Mouse (Mus musculus) intestine, embryonic 16.5 days (tissue): ENCODE measurements around the gene Micu1. TPM values are rescaled to one million over a fixed set of nuclear protein-coding genes. Genes with fewer than 3 reads are reported as not detected.
"Not testable (repeated sequence)": the region's sequence is repeated elsewhere in the genome, so short reads cannot be mapped to it uniquely, and the experiment has no call there.

Experiments
- ATAC-seq: fragments of 200-750 bp; cut with Nextera tagmentation; 2 replicates; pipeline ENCODE4 v1.8.0; 2017; ENCODE audit warnings: moderate TSS enrichment, moderate library complexity
- H3K27ac ChIP-seq: fragments of 300-500 bp; sonication (generic); 2 replicates; pipeline ENCODE4 v1.5.1; 2014; ENCODE audit warnings: mild to moderate bottlenecking, low read length
- H3K27me3 ChIP-seq: fragments of 300-500 bp; sonication (generic); replicated peaks from 2 replicates; pipeline ENCODE4 v1.6.1; 2014; ENCODE audit warnings: low read length, control low read depth, mixed read lengths; ENCODE audit not compliant: control insufficient read depth, insufficient read depth
- H3K36me3 ChIP-seq: fragments of 300-500 bp; sonication (generic); 2 replicates; pipeline ENCODE4 v1.6.1; 2014; ENCODE audit warnings: low read length, control low read depth; ENCODE audit not compliant: control insufficient read depth, insufficient read depth
- H3K4me1 ChIP-seq: fragments of 300-500 bp; sonication (generic); 2 replicates; pipeline ENCODE4 v1.6.1; 2014; ENCODE audit warnings: low read length, control low read depth, mixed read lengths; ENCODE audit not compliant: control insufficient read depth, insufficient read depth
- H3K4me2 ChIP-seq: fragments of 300-500 bp; sonication (generic); 2 replicates; pipeline ENCODE4 v1.6.1; 2014; ENCODE audit warnings: low read depth, low read length, control low read depth
- H3K4me3 ChIP-seq: fragments of 300-500 bp; sonication (generic); 2 replicates; pipeline ENCODE4 v1.5.1; 2014; ENCODE audit warnings: mild to moderate bottlenecking, low read length
- H3K9ac ChIP-seq: fragments of 300-500 bp; sonication (generic); 2 replicates; pipeline ENCODE4 v1.6.1; 2014; ENCODE audit warnings: low read depth, low read length
- H3K9me3 ChIP-seq: fragments of 300-500 bp; sonication (generic); 2 replicates; pipeline ENCODE4 v1.6.1; 2016; ENCODE audit warnings: low read length, control low read depth; ENCODE audit not compliant: control insufficient read depth
- WGBS: fragments of 180-500 bp; shearing (Covaris S2); extraction: QIAGEN DNeasy Blood & Tissue Kit; methylation state at CpG from one replicate; pipeline ENCODE4 v1.1.7; 2014; 5-methylcytosine and 5-hydroxymethylcytosine counted together
- polyA plus RNA-seq: library from polyadenylated mRNA; unstranded; fragments of >200 nt; fragmentation: Nextera tagmentation; extraction: Ambion mirVana; gene quantifications from 2 replicates; pipeline ENCODE4 v1.2.1, GENCODE M21; 2015

Micu1 gene
- polyA plus RNA-seq = 80.8 and 82.1 TPM in 2 replicates

DNA sequence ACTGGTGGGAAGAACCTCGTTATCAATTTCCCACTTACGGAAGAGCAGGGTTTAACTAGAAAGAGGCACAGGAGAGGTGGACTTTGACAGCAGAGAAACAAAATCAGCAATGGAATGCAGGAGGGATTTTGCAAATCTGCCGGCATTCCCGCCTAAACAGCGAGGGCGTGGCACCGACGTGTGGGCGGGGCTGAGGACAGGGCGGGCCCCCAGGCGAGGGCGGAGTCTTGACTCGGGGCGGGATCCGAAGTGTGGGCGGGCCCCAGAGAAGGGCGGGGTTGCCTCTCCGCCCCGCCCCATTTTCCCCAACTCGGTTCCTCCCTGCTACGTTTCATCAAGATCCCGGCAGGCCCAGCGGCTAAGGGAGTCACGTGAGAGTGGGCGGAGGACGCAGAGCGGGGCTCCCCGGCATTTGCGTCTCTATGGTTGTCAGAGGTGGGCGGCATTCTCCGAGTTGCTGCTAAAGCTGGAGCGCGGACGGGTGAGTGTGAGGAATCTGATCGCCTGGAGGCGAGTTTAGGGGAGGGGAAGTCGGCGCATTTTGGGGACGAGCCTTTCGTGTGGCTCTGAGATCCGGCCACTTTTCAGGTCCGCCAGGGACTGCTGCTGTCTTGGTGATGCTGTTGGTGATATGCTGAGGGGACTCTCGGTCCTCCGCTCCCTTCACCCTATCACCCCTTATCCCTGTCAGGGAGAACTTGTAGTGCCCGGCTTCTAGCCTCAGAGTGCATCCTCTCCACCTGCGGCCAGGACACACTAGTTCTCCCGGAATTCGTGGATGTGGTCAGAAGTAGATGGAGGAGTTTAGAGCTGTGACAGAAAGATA is at the start of gene Micu1:
Gene Micu1 (plus strand): TSS at position 271 of the 826 bp plus-strand sequence.
- Histone ChIP-seq H3K9me3 (no peaks in the 10 kb centered on the region), H3K4me3 (peak within 1 kb of the TSS; percentile 77), H3K4me2 (peak within 1 kb of the TSS; percentile 78), H3K4me1 (peaks cover 5% of the 10 kb centered on the region), H3K27ac (peak within 1 kb of the TSS; percentile 68), H3K9ac (peak within 1 kb of the TSS; percentile 79), H3K36me3 (no peaks in the 10 kb centered on the region), H3K27me3 (no peaks in the 10 kb centered on the region)
- under 1% methylated on average over 48 of the region's 48 CpGs for WGBS
- peak; percentile 98 for ATAC-seq

DNA sequence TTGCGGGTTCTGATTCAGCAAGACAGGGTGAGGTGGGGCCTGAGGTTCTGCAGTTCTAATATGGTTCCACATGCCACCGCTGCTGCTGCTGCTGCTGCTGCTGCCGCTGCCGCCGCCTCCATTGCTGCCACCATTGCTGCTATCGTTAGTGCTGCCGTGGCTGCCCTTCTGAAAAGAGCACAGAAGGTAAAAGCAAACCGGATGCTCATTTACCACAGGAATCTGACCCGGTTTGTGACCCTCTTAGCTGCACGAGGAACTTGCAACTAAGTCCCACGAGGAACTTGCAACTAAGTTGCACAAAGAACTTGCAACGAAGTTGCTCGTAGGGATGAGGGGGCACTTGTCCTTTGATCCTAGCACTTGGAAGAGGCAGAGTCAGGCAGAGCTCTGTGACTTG is 45.5 kb upstream of the Micu1 start:
- H3K4me2 ChIP-seq = no peak overlapping the region
- H3K9me3 ChIP-seq = no peaks in the 10 kb centered on the region
- no peak overlapping the region for H3K9ac ChIP-seq
- no peaks in the 10 kb centered on the region for H3K27me3 ChIP-seq
- no peak overlapping the region for H3K4me3 ChIP-seq
- H3K4me1 ChIP-seq = no peaks in the 10 kb centered on the region
- no peak for ATAC-seq
- no peaks in the 10 kb centered on the region for H3K36me3 ChIP-seq
- H3K27ac ChIP-seq = no peak overlapping the region
- WGBS = 79% methylated on average over 13 of the region's 13 CpGs

DNA sequence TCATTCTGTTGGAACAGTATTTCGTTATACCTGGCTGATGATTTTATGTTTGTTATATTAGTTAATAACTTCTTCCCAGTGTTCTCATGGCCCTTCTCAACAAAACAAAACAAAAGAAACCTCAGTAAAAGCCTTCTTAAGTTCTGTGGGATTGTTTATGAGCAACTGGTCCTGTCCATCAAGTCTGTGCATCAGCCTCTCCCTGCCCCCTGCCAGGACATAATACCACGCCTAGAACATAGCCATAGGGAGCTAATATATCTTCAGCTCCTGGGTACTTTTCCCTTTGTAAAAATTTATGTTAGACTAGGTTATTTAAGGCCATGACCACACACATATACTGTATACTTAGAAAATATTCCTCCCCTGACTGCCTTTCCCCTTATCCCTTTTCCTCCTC is 37.5 kb upstream of the Micu1 start:
- Histone ChIP-seq H3K9ac (no peak overlapping the region), H3K36me3 (no peaks in the 10 kb centered on the region), H3K9me3 (no peaks in the 10 kb centered on the region), H3K4me2 (no peak overlapping the region), H3K27ac (no peak overlapping the region), H3K27me3 (no peaks in the 10 kb centered on the region), H3K4me1 (peaks cover 8% of the 10 kb centered on the region), H3K4me3 (no peak overlapping the region)
- no peak for ATAC-seq
- WGBS = 72% methylated on average over 2 of the region's 2 CpGs

DNA sequence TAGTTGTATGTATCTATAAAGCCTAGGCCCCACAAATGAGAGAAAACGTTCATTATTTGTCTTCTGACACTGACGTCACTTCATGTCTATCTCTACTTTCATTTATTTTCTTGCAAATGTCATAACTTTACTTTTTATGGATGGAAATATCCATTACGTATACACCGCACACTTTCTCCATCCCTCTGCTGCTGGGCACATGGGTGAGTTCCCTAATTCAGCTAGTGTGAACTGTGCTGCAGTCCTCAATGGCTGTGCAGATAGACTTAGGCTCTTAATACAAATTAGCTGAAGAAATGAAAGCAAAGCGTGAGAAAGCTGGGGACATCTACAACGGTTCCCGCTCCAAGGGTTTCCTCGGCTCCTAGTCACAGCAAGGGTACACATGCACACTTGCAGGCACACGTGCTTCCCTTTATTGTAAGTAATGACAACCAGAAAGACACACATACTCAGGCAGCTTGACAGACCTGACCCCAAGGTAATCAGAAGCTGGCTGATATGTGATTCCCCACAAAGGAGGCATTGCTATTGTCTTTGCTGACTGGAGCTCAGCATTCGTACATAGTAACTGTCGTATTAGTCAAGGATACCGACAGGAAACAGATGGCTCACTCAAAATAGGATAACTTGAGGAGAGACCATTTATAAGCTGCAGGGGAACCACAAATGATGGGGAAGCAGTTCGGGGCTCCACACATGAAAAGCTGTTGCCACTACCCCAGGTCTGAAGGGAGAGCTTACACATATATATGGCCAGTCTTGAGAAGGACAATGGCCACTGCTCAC is 36.6 kb upstream of the Micu1 start:
- Histone ChIP-seq H3K36me3 (no peaks in the 10 kb centered on the region), H3K4me3 (no peak overlapping the region), H3K27me3 (no peaks in the 10 kb centered on the region), H3K4me1 (peaks cover 8% of the 10 kb centered on the region), H3K27ac (no peak overlapping the region), H3K9ac (no peak overlapping the region), H3K9me3 (no peaks in the 10 kb centered on the region), H3K4me2 (no peak overlapping the region)
- 70% methylated on average over 13 of the region's 13 CpGs for WGBS
- ATAC-seq = no peak

DNA sequence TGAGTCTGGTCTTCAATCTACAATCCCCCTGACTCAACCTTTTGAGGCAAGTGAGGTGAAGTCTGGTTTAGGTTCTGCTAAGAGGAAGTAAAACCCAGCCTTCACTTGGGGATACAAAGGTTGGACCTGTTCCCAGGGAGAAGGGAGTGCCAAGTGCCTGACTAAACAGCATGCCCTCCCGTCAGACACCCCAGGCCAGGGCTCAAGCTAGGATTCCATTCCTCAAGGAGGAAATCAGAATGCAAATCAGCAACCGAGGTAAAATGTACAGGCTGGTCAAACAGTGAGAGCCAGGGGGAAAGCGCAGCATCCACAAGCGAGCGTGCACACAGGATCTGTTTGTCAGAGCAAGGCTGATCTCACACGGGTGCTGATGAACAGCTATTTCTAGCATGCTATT is 34.9 kb upstream of the Micu1 start:
- Histone ChIP-seq H3K4me2 (no peak overlapping the region), H3K4me3 (no peak overlapping the region), H3K27me3 (no peaks in the 10 kb centered on the region), H3K27ac (peak overlapping the region; percentile 15; the same call in 1 of the 2 replicates), H3K9ac (no peak overlapping the region), H3K9me3 (no peaks in the 10 kb centered on the region), H3K36me3 (no peaks in the 10 kb centered on the region), H3K4me1 (peaks cover 8% of the 10 kb centered on the region)
- peak; percentile 92 for ATAC-seq
- WGBS = 44% methylated on average over 6 of the region's 6 CpGs

DNA sequence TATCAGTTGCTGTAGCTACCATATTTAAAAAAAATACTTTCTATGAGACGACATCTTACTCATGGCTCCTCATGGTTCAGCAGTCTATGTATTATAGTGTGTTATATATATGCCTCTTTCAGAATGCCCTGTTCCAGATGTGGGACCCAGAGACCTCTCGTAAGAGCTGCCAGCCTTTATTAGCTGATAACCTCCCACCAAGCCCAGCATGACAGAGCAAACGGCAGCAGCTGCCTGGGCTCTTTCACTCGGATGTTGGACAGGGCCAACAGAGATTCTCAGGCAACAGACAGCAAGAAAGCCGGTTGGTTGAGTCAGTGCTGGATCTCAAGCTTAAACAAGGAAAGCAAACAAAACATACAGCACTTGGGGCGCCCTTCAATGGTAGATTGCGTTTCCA is 33.8 kb upstream of the Micu1 start:
- ATAC-seq = no peak
- H3K4me1 ChIP-seq = peaks cover 8% of the 10 kb centered on the region
- no peak overlapping the region for H3K4me3 ChIP-seq
- no peaks in the 10 kb centered on the region for H3K36me3 ChIP-seq
- no peak overlapping the region for H3K27ac ChIP-seq
- no peak overlapping the region for H3K4me2 ChIP-seq
- H3K9ac ChIP-seq = no peak overlapping the region
- WGBS = 61% methylated on average over 7 of the region's 7 CpGs
- H3K27me3 ChIP-seq = no peaks in the 10 kb centered on the region
- no peaks in the 10 kb centered on the region for H3K9me3 ChIP-seq

DNA sequence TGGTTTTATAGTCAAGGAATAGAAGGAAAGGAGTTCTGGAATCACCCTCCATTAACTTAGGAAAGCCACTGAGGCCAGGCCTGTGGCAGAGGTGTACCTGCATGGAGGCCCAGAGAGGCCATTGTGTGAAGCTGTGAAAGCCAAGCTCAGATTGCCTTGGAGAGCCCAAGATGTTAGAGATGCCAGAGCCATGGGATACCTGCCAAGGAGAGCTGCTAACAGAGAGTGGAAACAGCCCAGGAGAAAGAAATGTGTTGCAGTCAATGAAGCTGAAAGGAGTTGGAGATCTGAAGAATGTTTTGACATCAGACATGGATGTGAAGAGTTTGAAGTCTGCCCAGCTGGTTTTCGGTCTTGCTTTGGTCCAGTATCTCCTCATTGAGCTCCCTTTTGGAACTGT is 24.4 kb upstream of the Micu1 start:
- 83% methylated on average over 1 of the region's 1 CpGs for WGBS
- H3K9me3 ChIP-seq = no peaks in the 10 kb centered on the region
- H3K27me3 ChIP-seq = no peaks in the 10 kb centered on the region
- H3K27ac ChIP-seq = no peak overlapping the region
- no peaks in the 10 kb centered on the region for H3K36me3 ChIP-seq
- H3K4me2 ChIP-seq = no peak overlapping the region
- H3K4me3 ChIP-seq = no peak overlapping the region
- H3K4me1 ChIP-seq = no peaks in the 10 kb centered on the region
- H3K9ac ChIP-seq = no peak overlapping the region
- no peak for ATAC-seq

DNA sequence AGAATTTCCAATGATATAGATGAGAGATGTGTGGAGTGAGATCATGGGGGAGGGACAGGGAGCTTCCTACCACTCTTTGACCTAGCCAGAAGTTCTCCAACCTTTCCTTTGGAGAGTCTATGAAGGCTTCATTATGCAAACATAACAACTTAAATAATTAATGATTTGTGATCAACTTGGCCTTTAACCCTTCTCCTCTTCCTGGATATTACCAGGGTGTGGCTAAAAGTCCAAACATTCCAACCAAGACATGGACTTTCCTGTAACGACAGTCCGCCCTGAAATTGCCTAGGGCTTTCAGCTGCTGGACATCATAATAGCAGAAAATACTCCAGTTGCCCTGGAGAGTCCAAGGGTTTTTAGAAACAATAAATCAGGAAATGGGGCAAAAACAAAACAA is 23.1 kb upstream of the Micu1 start:
- Histone ChIP-seq H3K9me3 (no peaks in the 10 kb centered on the region), H3K4me1 (no peaks in the 10 kb centered on the region), H3K9ac (no peak overlapping the region), H3K36me3 (no peaks in the 10 kb centered on the region), H3K4me3 (no peak overlapping the region), H3K27ac (no peak overlapping the region), H3K27me3 (no peaks in the 10 kb centered on the region), H3K4me2 (no peak overlapping the region)
- WGBS = 59% methylated on average over 2 of the region's 2 CpGs
- ATAC-seq = peak; percentile 58

DNA sequence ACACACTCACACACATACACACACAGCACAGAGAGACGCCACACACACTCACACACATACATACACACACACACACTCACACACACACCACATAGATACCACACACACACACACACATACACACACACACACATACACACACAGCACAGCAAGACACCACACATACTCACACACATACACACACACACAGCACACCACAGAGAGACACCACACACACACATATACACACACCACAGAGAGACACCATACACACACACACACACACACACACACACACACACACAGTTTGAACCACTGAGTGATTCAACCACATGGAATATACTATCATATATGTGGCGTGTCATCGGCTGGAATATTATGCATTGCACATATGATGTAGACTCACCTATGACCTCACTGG is 16.7 kb upstream of the Micu1 start:
- H3K9ac ChIP-seq, H3K4me3 ChIP-seq, ATAC-seq, H3K27ac ChIP-seq, H3K4me2 ChIP-seq, H3K4me1 ChIP-seq, H3K27me3 ChIP-seq, H3K9me3 ChIP-seq, H3K36me3 ChIP-seq: not testable (repeated sequence)
- 95% methylated on average over 3 of the region's 3 CpGs for WGBS
